Mouse (Mus musculus) erythroblast, embryonic 14.5 days (primary cell): ENCODE data around the gene Rab2b.

Source experiments
- GATA1 ChIP-seq: IDR thresholded peaks from 2 replicates; pipeline ENCODE4 v1.6.1; 2012; ENCODE audit warnings: low read length, inconsistent platforms, mixed read lengths
- TAL1 ChIP-seq: IDR thresholded peaks from 3 replicates; pipeline ENCODE4 v1.6.1; 2012; ENCODE audit warnings: low read length, inconsistent platforms, mixed read lengths

GRCm38 (mm10) chr14:52278932-52279746, at the start of gene Rab2b, which contains the start of gene Tox4:
- TF ChIP-seq TAL1 (no peak), GATA1 (no peak)
